Mouse (Mus musculus): ENCODE data around the gene Abhd17a.

- TF ChIP-seq EP300 (IDR thresholded peaks at IDR 0.05; ENCODE audit: low read depth) (no peak), CTCF (IDR thresholded peaks at IDR 0.05; ENCODE audit: low read depth) (no peak)
These were observed 37.8 kb downstream of the Abhd17a start for GRCm38 (mm10) chr10:80552364-80552763.
